Mouse (Mus musculus) neural tube, embryonic 11.5 days (tissue): ENCODE results near the gene Rab27a. TPM values are rescaled to one million over a fixed set of nuclear protein-coding genes. Genes with fewer than 3 reads are reported as not detected.

ENCODE experiments used
- ATAC-seq: fragments of 200-750 bp; cut with Nextera tagmentation; 2 replicates; pipeline ENCODE4 v1.8.0; 2017; ENCODE audit warnings: moderate number of reproducible peaks, mild to moderate bottlenecking, moderate TSS enrichment, moderate library complexity; ENCODE audit not compliant: insufficient read depth, low FRiP score, low TSS enrichment
- DNase-seq: peaks from one replicate; pipeline ENCODE4 v3.0.0-alpha.2; 2015; ENCODE audit warnings: low spot score
- H3K27ac ChIP-seq: fragments of 300-500 bp; sonication (generic); 2 replicates; pipeline ENCODE4 v1.5.1; 2014; ENCODE audit warnings: low read depth, mild to moderate bottlenecking, low read length
- H3K27me3 ChIP-seq: fragments of 300-500 bp; sonication (generic); 2 replicates; pipeline ENCODE4 v1.6.1; 2014; ENCODE audit warnings: mild to moderate bottlenecking, low read length, mixed read lengths; ENCODE audit not compliant: control insufficient read depth, insufficient read depth
- H3K36me3 ChIP-seq: fragments of 300-500 bp; sonication (generic); 2 replicates; pipeline ENCODE4 v1.6.1; 2014; ENCODE audit warnings: mild to moderate bottlenecking, low read length, moderate library complexity, mixed read lengths; ENCODE audit not compliant: control insufficient read depth, insufficient read depth
- H3K4me1 ChIP-seq: fragments of 300-500 bp; sonication (generic); 2 replicates; pipeline ENCODE4 v1.6.1; 2014; ENCODE audit warnings: low read length, mixed read lengths; ENCODE audit not compliant: control insufficient read depth, insufficient read depth
- H3K4me2 ChIP-seq: fragments of 300-500 bp; sonication (generic); 2 replicates; pipeline ENCODE4 v1.6.1; 2014; ENCODE audit warnings: low read depth, mild to moderate bottlenecking, moderate library complexity
- H3K4me3 ChIP-seq: fragments of 300-500 bp; sonication (generic); 2 replicates; pipeline ENCODE4 v1.5.1; 2014; ENCODE audit warnings: low read depth, low read length
- H3K9ac ChIP-seq: fragments of 300-500 bp; sonication (generic); 2 replicates; pipeline ENCODE4 v1.6.1; 2014; ENCODE audit warnings: mild to moderate bottlenecking, low read length
- H3K9me3 ChIP-seq: fragments of 300-500 bp; sonication (generic); 2 replicates; pipeline ENCODE4 v1.6.1; 2016; ENCODE audit warnings: low read length; ENCODE audit not compliant: control insufficient read depth
- WGBS: fragments of 180-500 bp; shearing (Covaris S2); extraction: QIAGEN DNeasy Blood & Tissue Kit; methylation state at CpG from one replicate; pipeline ENCODE4 v1.1.7; 2014; 5-methylcytosine and 5-hydroxymethylcytosine counted together
- polyA plus RNA-seq: library from polyadenylated mRNA; unstranded; fragments of >200 nt; fragmentation: Nextera tagmentation; extraction: Ambion mirVana; gene quantifications from 2 replicates; pipeline ENCODE4 v1.2.1, GENCODE M21; 2014

Rab27a gene
- polyA plus RNA-seq, 1 experiment from 2014 or later, result 0.66 TPM

DNA sequence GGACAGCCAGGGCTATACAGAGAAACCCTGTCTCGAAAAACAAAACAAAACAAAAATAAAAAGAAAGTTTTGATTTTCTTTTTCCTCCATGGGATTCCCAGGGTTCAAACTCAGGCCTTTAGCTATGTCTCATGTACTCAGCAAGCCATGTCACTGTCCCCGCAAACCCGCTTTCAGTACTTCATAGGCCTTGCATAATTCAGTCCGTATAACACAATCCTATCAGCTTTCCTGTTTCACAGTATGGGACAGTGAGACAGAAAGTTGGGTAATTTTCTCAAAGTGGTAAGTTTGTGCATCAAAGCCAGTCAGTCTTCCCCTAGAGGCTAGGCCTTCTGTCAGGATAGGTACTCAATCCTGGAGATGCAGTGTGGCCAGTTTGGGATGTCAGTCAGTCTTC is 14.6 kb downstream of the Rab27a start:
- Histone ChIP-seq H3K4me3 (no peak overlapping the region), H3K9ac (no peak overlapping the region), H3K27ac (no peak overlapping the region), H3K36me3 (no peaks in the 10 kb centered on the region), H3K9me3 (no peaks in the 10 kb centered on the region), H3K4me1 (peaks cover 4% of the 10 kb centered on the region; the same call in 1 of the 2 replicates), H3K4me2 (no peak overlapping the region), H3K27me3 (no peaks in the 10 kb centered on the region)
- ATAC-seq, result no peak
- WGBS, result 91% methylated on average over 4 of the region's 4 CpGs
- no peak for DNase-seq

GRCm38 (mm10) chr9:73063621-73064290 is 19.1 kb downstream of the Rab27a start:
- WGBS, result 23% methylated on average over 15 of the region's 15 CpGs
- no peak overlapping the region for H3K9ac ChIP-seq

GRCm38 (mm10) chr9:73067086-73067485 is 22.4 kb downstream of the Rab27a start:
- ATAC-seq (no peak), DNase-seq (peak; percentile 38)
- WGBS, result 25% methylated on average over 10 of the region's 10 CpGs
- no peak overlapping the region for H3K4me3 ChIP-seq
- peaks cover 4% of the 10 kb centered on the region for H3K4me1 ChIP-seq
- no peaks in the 10 kb centered on the region for H3K27me3 ChIP-seq
- no peak overlapping the region for H3K27ac ChIP-seq
- H3K9me3 ChIP-seq, result no peaks in the 10 kb centered on the region
- H3K36me3 ChIP-seq, result no peaks in the 10 kb centered on the region
- H3K4me2 ChIP-seq, result no peak overlapping the region
- no peak overlapping the region for H3K9ac ChIP-seq

More at GRCm38 (mm10) chr9:73063621-73064290, 19.1 kb downstream of the Rab27a start:
- ATAC-seq (no peak; the same call in 1 of the 2 replicates), DNase-seq (peak; percentile 29)
- Histone ChIP-seq H3K4me2 (peak overlapping the region; percentile 26), H3K27ac (no peak overlapping the region), H3K9me3 (no peaks in the 10 kb centered on the region), H3K36me3 (no peaks in the 10 kb centered on the region), H3K4me1 (peaks cover 4% of the 10 kb centered on the region), H3K4me3 (no peak overlapping the region), H3K27me3 (no peaks in the 10 kb centered on the region)

- no peak for DNase-seq
Observed at GRCm38 (mm10) chr9:73068230-73068679, 23.6 kb downstream of the Rab27a start.

DNA sequence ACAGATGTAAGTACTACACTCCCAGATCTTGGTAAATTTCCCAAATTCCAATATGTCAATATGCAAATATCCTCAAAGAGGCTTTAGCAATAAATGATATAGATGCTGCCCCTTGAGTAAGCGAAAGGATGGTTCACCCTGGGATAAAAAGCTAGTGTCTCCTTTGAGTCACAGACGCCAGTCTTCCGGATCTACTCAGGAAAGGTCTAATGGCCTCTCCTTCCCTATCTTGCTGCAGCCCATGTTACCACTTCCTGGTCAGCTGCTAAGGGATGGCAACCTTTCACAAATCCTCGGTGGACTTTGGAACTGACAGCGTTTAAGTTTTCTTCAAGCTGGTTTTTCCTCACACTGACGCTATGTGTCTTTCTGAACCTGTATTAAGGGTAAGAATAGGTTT is 24.0 kb downstream of the Rab27a start:
- no peaks in the 10 kb centered on the region for H3K9me3 ChIP-seq
- no peak overlapping the region for H3K4me2 ChIP-seq
- WGBS, result 86% methylated on average over 6 of the region's 6 CpGs
- no peaks in the 10 kb centered on the region for H3K27me3 ChIP-seq
- H3K4me1 ChIP-seq, result peaks cover 2% of the 10 kb centered on the region
- no peak overlapping the region for H3K4me3 ChIP-seq
- H3K36me3 ChIP-seq, result no peaks in the 10 kb centered on the region
- DNase-seq (no peak), ATAC-seq (no peak)
- no peak overlapping the region for H3K27ac ChIP-seq
- no peak overlapping the region for H3K9ac ChIP-seq

More at GRCm38 (mm10) chr9:73068230-73068679, 23.6 kb downstream of the Rab27a start:
- Histone ChIP-seq H3K9me3 (no peaks in the 10 kb centered on the region), H3K4me3 (no peak overlapping the region), H3K4me2 (no peak overlapping the region), H3K27ac (no peak overlapping the region), H3K9ac (no peak overlapping the region), H3K4me1 (peaks cover 4% of the 10 kb centered on the region), H3K36me3 (no peaks in the 10 kb centered on the region), H3K27me3 (no peaks in the 10 kb centered on the region)
- no peak for ATAC-seq
- WGBS, result 26% methylated on average over 6 of the region's 6 CpGs

GRCm38 (mm10) chr9:73070971-73071659 is 26.5 kb downstream of the Rab27a start:
- ATAC-seq (no peak), DNase-seq (no peak)
- WGBS, result 77% methylated on average over 10 of the region's 10 CpGs

GRCm38 (mm10) chr9:73072426-73072825 is 27.8 kb downstream of the Rab27a start:
- DNase-seq (no peak), ATAC-seq (no peak)
- H3K36me3 ChIP-seq, result no peaks in the 10 kb centered on the region
- H3K27ac ChIP-seq, result no peak overlapping the region
- H3K27me3 ChIP-seq, result no peaks in the 10 kb centered on the region
- H3K9me3 ChIP-seq, result no peaks in the 10 kb centered on the region
- no peak overlapping the region for H3K9ac ChIP-seq
- 85% methylated on average over 8 of the region's 8 CpGs for WGBS
- H3K4me3 ChIP-seq, result no peak overlapping the region
- no peaks in the 10 kb centered on the region; the same call in 1 of the 2 replicates for H3K4me1 ChIP-seq
- H3K4me2 ChIP-seq, result no peak overlapping the region

More at GRCm38 (mm10) chr9:73070971-73071659, 26.5 kb downstream of the Rab27a start:
- H3K36me3 ChIP-seq, result no peaks in the 10 kb centered on the region
- no peak overlapping the region for H3K27ac ChIP-seq
- H3K9ac ChIP-seq, result no peak overlapping the region
- no peak overlapping the region for H3K4me3 ChIP-seq
- H3K9me3 ChIP-seq, result no peaks in the 10 kb centered on the region
- no peaks in the 10 kb centered on the region for H3K27me3 ChIP-seq
- H3K4me1 ChIP-seq, result no peaks in the 10 kb centered on the region; the same call in 1 of the 2 replicates
- H3K4me2 ChIP-seq, result no peak overlapping the region

GRCm38 (mm10) chr9:73073169-73073568 is 28.5 kb downstream of the Rab27a start:
- H3K9ac ChIP-seq, result no peak overlapping the region
- 92% methylated on average over 5 of the region's 5 CpGs for WGBS

More at GRCm38 (mm10) chr9:73073169-73073568, 28.5 kb downstream of the Rab27a start:
- Histone ChIP-seq H3K9me3 (no peaks in the 10 kb centered on the region), H3K4me1 (no peaks in the 10 kb centered on the region), H3K4me2 (no peak overlapping the region), H3K27me3 (no peaks in the 10 kb centered on the region), H3K27ac (no peak overlapping the region), H3K4me3 (no peak overlapping the region), H3K36me3 (no peaks in the 10 kb centered on the region)
- ATAC-seq (no peak), DNase-seq (no peak)
